Mouse (Mus musculus): ENCODE results near the gene Cad. TPM values are rescaled to one million over a fixed set of nuclear protein-coding genes. Genes with fewer than 3 reads are reported as not detected.
"Not testable (repeated sequence)": the region's sequence is repeated elsewhere in the genome, so short reads cannot be mapped to it uniquely, and the experiment has no call there.

Cad gene
- total RNA-seq (2021), result 10 to 100 TPM; 17.5 to 33.1 TPM
- polyA plus RNA-seq (2012; rRNA removed), result 43.2 and 48.0 TPM in 2 replicates
- long read RNA-seq, full-length matches to known transcripts, result 2 of 22 reads
- long read RNA-seq, partial matches to known transcripts, result 15 of 22 reads
- long read RNA-seq, other reads (novel, unspliced or antisense), result 5 of 22 reads

DNA sequence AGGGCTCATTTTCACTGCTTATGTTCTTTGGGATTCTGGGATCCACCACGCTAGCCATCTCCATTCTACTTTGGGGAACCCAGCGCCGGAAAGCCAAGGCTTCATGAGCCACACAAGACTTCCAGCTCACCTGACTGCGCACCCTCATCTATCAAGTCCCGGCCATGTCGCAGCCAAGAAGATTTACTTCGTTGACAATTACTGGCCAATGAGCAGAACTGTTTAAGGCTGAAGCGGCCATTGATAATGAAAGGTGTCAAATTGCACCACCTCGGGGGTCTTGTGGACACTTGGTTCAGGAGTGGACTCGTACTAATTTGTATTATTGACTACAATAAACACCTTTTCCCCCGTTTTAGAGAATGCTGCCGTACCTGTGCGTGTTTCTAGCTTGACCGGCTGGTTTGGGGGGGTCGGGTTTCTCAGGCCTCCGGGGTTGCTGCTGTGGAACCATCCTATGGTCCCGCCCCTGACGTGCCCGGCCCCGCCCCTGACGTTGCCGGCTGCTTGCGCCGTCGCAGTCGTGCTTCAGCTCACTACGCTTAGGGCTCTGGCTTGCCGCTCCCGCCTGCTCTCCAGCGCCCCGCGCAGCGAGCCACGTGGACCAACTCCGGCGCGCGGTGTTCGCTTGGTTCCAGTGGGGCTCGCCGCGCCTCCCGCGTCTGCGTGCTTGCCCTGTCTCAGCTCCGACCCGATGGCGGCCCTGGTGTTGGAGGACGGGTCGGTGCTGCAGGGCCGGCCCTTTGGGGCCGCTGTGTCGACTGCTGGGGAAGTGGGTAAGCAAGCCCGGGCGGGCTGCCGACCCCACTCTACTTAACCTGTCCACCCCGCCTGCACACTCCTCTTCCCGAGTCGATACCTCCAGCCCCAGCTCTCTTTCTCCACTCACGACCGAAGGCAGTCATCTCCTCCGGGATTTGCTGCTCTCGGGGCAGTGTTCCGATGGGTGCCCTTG is at the start of gene Cad:
Gene Cad, plus strand, starts transcription at position 520 of the 955 bp plus-strand sequence.
- peak; percentile 98 for DNase-seq

GRCm38 (mm10) chr5:31012737-31013136 is 41.8 kb upstream of the Cad start:
- DNase-seq, result no peak

DNA sequence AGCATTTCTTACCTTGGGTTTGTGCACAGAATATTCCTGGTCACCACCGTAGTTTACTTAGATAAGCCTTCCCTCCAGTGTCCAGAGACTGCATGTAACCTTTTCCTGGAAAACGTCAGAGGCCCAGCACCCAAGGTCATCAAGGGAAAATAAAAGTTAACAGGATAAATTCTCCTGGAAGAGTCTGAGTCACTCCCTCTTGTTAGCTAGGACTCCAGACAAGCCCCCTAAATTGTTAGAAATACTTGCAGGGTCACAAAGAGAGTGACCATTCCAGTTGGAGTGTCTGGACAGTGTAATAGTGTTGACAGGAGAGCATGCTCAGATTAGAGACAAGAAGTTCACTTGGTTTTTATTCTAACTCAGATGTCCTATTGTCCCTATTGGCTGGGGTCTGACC is 38.7 kb upstream of the Cad start:
- DNase-seq, result no peak

- not testable (repeated sequence) for DNase-seq
Measured at GRCm38 (mm10) chr5:31021790-31022189, 32.8 kb upstream of the Cad start.

DNA sequence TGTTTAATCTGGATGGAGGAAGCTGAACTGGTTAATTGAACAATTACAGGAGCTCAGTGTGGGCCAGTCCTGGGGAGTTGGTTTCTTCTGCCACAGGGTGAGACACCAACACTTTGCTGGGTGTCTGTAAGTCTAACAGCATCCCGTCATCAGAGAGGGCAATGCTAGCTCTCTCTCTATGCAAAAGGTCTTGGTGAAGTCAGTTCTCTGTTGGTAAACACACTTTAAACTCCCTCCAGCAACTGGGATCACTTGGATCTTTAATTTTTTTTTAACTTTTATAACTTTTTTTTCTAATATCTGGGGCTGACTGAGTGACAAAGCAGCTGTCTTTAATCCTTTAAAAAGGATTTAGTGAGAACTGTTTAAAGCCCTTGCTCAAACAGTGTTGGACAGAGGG is 31.9 kb upstream of the Cad start:
- no peak for DNase-seq

- DNase-seq, result no peak
Measured at GRCm38 (mm10) chr5:31023254-31023653, 31.3 kb upstream of the Cad start.

GRCm38 (mm10) chr5:31024641-31025040 is 29.9 kb upstream of the Cad start:
- DNase-seq, result no peak

- no peak for DNase-seq
Measured at GRCm38 (mm10) chr5:31030926-31031325, 23.7 kb upstream of the Cad start.

DNA sequence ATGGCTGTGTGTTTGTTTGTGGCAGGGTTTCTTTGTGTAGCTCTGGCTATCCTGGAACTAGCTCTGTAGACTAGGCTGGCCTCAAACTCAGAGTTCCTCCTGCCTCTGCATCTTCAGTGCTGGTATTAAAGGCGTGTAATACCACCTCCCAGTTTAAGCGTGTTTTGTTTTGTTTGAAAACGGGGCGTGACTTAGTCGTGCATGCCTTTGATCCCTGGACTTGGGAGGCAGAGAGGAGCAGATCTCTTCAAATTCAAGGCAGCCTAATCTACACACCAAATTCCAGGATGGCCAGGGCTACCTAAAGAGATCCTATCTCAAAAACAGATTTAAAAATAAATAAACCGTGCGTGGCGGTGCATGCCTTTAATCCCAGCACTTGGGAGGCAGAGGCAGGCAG is 23.1 kb upstream of the Cad start:
- no peak for DNase-seq

DNA sequence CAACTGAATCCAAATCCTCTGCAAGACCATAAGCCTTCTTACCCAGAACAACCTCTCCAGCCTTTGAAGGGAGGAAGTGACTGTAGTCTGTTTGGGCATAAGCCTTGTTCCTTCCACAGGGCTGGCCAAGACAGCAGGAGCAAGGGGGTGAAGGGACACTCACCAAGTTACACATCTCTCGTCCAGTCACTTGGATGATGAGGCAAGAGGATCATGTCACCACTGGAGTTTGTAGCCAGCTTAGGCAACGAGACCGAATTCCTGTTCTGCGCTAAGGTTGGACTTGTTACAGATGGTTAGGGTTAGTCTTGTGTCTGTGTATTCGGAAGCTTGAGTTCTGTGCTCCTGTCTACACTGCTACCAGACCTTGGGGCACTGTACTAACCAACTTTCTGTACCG is 19.9 kb upstream of the Cad start:
- peak; percentile 39 for DNase-seq

DNA sequence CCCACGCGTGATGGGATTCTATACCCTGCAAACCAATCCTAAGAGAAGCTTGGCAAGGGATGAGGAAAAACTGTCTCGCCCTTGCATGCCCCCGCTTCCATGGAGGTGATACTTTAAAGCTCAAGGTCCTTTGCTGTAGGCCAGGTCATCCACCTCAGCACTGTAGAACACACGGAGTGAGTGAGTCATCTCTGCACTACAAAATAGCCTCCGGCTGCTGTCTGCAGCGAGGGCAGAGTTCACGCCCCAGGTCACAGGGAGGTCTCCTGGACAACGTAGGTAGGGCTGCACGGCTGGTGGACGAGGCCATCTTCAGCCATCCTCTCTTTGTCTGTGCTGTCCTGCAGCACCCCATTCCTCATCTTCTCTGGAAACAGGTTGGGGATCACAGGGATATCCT is 18.0 kb upstream of the Cad start:
- DNase-seq, result peak; percentile 46

DNA sequence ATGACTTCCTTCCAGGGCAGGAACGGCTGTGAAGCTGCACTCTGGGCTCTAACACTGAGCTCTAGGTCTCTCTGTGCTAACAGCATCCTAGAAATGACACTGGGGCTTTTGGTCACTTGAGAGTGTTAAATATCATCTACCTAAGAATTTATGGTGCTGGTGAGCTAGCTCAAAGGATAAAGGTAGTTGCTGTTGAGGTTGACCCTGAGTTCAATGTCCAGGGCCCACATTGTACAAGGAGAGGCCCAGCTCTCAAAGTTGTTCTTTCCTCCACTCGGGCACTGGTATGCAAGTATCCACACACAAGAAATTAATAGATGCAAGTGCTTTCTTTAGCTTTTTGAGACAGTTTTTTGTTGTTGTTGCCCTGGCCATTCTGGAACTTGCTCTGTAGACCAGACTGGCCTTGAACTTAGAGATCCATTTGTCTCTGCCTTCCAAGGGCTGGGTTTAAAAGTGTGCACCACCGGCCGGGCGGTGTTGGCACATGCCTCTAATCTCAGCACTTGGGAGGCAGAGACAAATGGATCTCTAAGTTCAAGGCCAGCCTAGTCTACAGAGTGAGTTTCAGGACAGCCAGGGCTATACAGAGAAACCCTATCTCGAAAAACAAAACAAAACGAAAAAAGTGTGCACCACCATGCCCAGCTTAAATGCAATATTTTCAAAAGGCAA is 16.3 kb upstream of the Cad start:
- peak; percentile 83 for DNase-seq

DNA sequence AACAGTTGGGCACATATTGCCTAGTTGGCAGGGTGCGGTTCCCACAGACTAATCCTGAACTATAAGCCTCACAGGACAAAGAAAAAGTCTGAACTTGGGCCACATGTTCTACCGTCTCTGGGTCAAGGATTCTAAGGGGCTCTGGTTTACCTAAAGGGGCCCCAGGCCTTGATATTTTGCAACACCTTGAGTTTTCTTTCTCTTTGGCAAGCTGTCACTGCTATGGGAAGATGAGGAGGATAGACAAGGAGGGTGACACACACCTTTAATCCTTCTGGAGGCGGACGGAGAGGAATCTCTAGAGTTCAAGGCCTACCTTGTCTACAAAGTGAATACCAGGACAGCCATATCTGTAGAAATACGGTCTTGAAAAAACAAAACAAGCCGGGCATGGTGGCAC is 8.2 kb upstream of the Cad start:
- no peak for DNase-seq

DNA sequence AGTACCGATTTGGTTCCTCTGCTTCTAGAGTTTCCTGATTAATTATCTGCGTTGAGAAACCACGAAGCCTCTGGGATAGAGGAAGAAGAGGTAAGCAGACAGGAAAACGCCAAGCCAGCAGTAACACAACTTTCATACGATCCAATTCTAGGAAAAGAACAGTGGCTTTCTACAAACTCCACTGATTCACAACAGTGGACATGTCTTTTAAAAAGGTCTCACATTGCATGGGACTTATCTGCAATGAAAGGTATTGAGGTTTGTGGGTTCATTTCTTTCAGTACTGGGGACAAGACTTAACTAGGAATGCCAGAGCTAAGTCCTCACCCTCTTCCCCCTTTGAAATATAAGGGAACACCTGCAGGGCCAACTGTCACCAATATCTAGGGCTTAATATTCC is 7.5 kb upstream of the Cad start:
- DNase-seq, result no peak

DNA sequence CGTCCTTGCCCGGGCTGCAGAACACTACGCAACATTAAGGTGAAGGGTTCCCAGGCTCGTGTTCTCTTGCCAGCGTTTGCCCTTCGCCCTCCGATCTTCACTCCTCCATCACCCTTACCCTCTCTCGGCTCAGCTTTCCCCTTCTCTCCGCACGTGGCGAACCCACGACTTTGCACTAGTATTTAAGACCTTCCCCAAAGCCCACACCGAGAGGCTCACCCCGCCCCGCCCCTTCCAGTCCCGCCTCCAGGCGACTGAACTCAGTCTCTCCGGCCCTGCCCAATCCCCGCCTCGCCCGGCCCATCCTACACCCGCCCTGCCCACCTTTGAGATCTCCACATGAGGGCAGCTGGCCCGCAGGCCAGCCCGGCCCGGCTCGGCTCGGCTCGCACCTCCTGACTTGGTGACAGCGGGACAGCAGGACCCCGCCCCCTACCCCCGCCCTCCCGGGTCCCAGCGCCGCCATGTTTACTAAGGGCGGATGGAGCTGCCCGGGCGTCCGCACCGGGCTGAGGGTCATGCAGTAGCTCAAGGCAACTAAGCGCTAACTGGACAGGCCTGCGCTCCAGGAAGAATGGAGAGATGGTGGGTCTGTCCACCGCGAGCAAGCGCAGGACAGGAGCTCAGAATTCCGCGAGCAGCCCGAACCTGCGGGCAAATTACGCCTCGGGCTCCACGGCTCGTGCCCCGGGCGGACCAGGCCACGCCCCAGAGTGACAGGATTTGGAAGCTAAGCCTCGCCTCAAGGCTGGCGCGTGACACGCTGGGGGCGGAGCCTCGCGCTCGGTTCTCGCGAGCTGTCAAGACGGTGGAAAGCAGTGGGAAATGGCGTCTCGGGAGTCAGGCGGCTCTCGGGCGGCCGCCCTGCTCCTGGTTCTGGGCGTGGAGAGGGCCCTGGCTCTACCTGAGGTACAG is 6.5 kb upstream of the Cad start, which contains the start of gene Atraid:
Gene Atraid, plus strand, starts transcription at position 465 of the 915 bp plus-strand sequence.
- peak; percentile 99 for DNase-seq

GRCm38 (mm10) chr5:31048763-31049641 is 5.6 kb upstream of the Cad start, which contains the start of gene Slc5a6:
Gene Slc5a6, minus strand, starts transcription at chr5:31048924.
- peak; percentile 61 for DNase-seq

- no peak for DNase-seq
Measured at GRCm38 (mm10) chr5:31050427-31050826, 4.2 kb upstream of the Cad start.

- DNase-seq, result not testable (repeated sequence)
Measured at GRCm38 (mm10) chr5:31053728-31054127, 852 bp upstream of the Cad start.

- no peak for DNase-seq
Measured at GRCm38 (mm10) chr5:31055216-31056140, 898 bp downstream of the Cad start.

Data from adrenal gland, adult 2 months (tissue).